Mouse (Mus musculus) embryonic facial prominence, embryonic 10.5 days (tissue): ENCODE measurements around the gene Acap1. TPM values are rescaled to one million over a fixed set of nuclear protein-coding genes. Genes with fewer than 3 reads are reported as not detected.

Source experiments
- DNase-seq: peaks from one replicate; pipeline ENCODE4 v3.0.0-alpha.2; 2017; ENCODE audit warnings: low spot score
- H3K27ac ChIP-seq: fragments of 300-500 bp; sonication (generic); replicated peaks from 2 replicates; pipeline ENCODE4 v1.5.1; 2016; ENCODE audit warnings: mild to moderate bottlenecking
- H3K27me3 ChIP-seq: fragments of 300-500 bp; sonication (generic); replicated peaks from 2 replicates; pipeline ENCODE4 v1.6.1; 2016; ENCODE audit warnings: low read depth, mild to moderate bottlenecking; ENCODE audit not compliant: poor library complexity, severe bottlenecking
- H3K36me3 ChIP-seq: fragments of 300-500 bp; sonication (generic); replicated peaks from 2 replicates; pipeline ENCODE4 v1.6.1; 2016; ENCODE audit warnings: mild to moderate bottlenecking, moderate library complexity
- H3K4me1 ChIP-seq: fragments of 300-500 bp; sonication (generic); 2 replicates; pipeline ENCODE4 v1.6.1; 2016
- H3K4me3 ChIP-seq: fragments of 300-500 bp; sonication (generic); 2 replicates; pipeline ENCODE4 v1.5.1; 2016; ENCODE audit warnings: mild to moderate bottlenecking, moderate library complexity
- H3K9me3 ChIP-seq: fragments of 300-500 bp; sonication (generic); 2 replicates; pipeline ENCODE4 v1.6.1; 2016; ENCODE audit warnings: mild to moderate bottlenecking
- WGBS: fragments of 180-500 bp; shearing (Covaris S2); methylation state at CpG from one replicate; pipeline ENCODE4 v1.1.7; 2016; 5-methylcytosine and 5-hydroxymethylcytosine counted together
- polyA plus RNA-seq: library from polyadenylated mRNA; unstranded; fragments of >200 nt; fragmentation: Nextera tagmentation; extraction: Ambion mirVana; gene quantifications from 2 replicates; pipeline ENCODE4 v1.2.1, GENCODE M21; 2016

Gene Acap1
- polyA plus RNA-seq, 1 experiment from 2014 or later, result 1.5 TPM

DNA sequence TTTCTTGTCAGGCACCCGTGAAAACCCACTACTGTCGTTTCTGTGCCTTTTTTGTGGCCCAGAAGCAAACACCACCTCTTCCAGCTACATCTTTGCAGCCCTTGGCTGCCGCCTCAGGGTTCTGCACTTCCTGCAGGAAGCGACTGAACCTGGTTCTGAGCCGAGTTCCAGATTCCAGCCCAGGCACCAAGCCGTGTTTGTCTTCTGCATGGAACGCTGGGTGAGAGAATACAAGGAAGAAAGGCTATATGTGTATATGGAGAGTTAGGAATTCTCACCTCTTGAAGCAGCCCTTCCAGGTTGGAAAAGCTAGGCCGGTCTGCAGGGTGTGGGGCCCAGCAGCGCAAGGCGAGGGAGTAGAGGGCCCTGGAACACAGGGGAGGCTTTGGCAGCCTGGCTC lies 40.7 kb downstream of the Acap1 start:
- no peak for DNase-seq
- H3K27ac ChIP-seq, result peak overlapping the region; percentile 52; the same call in 1 of the 2 replicates
- peaks cover 35% of the 10 kb centered on the region for H3K36me3 ChIP-seq
- 86% methylated on average over 10 of the region's 10 CpGs for WGBS
- peaks cover 27% of the 10 kb centered on the region for H3K4me1 ChIP-seq
- no peak overlapping the region for H3K4me3 ChIP-seq
- H3K27me3 ChIP-seq, result peaks cover 39% of the 10 kb centered on the region
- H3K9me3 ChIP-seq, result no peaks in the 10 kb centered on the region

DNA sequence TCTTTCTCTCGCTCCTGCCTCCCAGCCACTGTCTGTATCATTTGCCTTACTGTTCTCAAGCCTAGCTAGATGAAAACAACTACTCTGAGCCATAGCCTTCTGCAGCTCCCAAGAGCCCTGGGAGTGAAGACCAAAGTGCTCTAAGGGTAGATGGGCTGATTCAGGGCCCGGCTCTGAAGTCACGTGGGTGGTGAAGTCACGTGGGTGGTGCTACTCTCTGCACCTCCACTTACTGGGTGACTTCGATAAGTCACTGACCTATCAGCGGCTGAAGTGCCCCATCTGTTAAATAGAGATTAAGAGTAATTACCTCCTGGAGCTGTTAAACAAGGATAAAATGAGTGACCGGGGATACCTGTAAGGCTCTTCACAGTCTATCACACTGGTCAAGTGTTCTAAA lies 41.3 kb downstream of the Acap1 start:
- H3K27me3 ChIP-seq, result peaks cover 32% of the 10 kb centered on the region
- H3K4me3 ChIP-seq, result 0 out of 2 replicates have a peak overlapping the region, but pooled peaks have one; percentile 14
- peaks cover 42% of the 10 kb centered on the region for H3K36me3 ChIP-seq
- 77% methylated on average over 7 of the region's 7 CpGs for WGBS
- no peaks in the 10 kb centered on the region for H3K9me3 ChIP-seq
- H3K4me1 ChIP-seq, result peaks cover 27% of the 10 kb centered on the region
- DNase-seq, result no peak
- H3K27ac ChIP-seq, result 0 out of 2 replicates have a peak overlapping the region, but pooled peaks have one; percentile 41

DNA sequence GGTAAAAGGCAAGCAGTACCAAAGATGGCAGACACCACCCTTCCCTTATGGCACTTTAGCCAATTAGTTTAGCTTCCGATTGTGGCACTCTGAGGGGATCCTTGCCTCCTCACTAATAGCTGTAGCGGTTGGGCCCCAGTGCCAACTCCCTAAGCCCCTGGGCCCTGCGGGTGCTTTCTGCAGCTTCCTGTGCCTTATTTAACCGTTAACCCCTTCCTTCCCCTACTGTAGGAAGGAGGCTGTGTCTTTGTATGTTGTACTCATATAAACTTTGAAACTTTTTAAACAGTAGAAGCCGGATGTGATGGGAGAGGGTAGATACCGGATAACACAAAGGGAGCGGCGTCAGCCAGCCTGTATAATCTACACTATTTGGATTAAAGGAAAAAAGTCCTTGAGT lies 44.6 kb downstream of the Acap1 start:
- no peak overlapping the region for H3K27ac ChIP-seq
- DNase-seq, result no peak
- peaks cover 57% of the 10 kb centered on the region for H3K36me3 ChIP-seq
- H3K9me3 ChIP-seq, result no peaks in the 10 kb centered on the region
- H3K4me3 ChIP-seq, result no peak overlapping the region
- peaks cover 47% of the 10 kb centered on the region for H3K4me1 ChIP-seq
- WGBS, result 79% methylated on average over 8 of the region's 8 CpGs
- H3K27me3 ChIP-seq, result 0 out of 2 replicates have a peak, but pooled peaks cover under 1% of the 10 kb centered on the region

DNA sequence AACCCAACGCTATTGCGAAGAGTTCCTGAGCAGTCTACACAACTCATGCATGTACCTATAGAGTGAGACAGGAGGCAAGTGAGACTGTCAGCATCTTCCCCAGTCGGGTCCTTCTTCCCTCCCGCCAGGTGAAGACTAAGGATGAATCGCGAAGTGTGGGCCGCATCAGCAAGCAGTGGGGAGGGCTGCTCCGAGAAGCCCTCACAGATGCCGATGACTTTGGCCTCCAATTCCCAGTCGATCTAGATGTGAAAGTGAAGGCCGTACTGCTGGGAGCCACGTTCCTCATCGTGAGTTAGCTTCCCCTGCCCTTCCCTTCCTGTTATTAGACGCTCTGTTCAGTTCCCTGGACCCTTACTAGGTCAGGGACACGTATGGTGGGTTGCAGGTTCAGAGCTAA lies 45.5 kb downstream of the Acap1 start:
- Histone ChIP-seq H3K27ac (no peak overlapping the region), H3K36me3 (peaks cover 57% of the 10 kb centered on the region), H3K27me3 (no peaks in the 10 kb centered on the region), H3K4me1 (peaks cover 46% of the 10 kb centered on the region), H3K4me3 (no peak overlapping the region), H3K9me3 (no peaks in the 10 kb centered on the region)
- DNase-seq, result no peak
- WGBS, result 93% methylated on average over 15 of the region's 15 CpGs

DNA sequence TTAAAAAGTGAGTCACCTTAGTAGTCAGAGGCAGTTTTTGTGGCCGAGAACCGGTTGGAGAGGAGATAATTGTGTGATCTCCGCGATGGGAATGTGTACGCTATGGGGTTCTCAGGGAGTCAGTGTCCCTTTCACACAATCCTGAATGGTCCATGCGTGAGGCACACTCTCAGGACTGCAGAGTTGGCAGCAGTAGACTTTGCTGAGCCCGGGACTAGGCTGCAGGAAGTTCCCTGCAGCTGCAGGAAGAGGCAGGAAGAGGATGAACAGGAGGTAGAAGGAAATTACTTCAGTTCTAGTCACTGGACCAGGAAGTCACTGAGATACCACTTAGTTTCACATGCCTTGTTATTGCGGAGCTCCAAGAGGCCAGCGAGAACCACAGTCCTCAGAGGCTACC lies 46.2 kb downstream of the Acap1 start:
- H3K27ac ChIP-seq, result no peak overlapping the region
- H3K36me3 ChIP-seq, result peaks cover 57% of the 10 kb centered on the region
- WGBS, result 93% methylated on average over 9 of the region's 9 CpGs
- no peak for DNase-seq
- no peaks in the 10 kb centered on the region for H3K27me3 ChIP-seq
- no peaks in the 10 kb centered on the region for H3K9me3 ChIP-seq
- H3K4me1 ChIP-seq, result peaks cover 46% of the 10 kb centered on the region
- peak overlapping the region; percentile 21; the same call in 1 of the 2 replicates for H3K4me3 ChIP-seq

DNA sequence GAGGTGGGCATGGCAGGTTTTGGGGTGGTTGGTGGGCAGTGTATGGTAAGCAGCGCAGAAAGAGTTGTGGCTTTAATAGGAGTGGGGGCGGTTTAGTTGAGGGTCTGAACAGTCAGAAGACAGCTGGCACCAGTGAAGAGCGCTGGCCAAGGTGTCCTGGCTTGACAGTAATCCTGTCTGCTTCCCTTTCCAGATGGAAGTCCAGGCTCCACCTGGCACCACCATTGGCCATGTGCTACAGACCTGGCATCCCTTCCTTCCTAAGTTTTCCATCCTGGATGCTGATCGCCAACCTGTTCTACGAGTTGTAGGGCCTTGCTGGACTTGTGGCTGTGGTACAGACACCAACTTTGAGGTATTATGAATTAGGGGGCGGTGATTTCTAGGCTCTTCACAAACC lies 47.3 kb downstream of the Acap1 start:
- H3K4me1 ChIP-seq, result peaks cover 39% of the 10 kb centered on the region
- H3K27ac ChIP-seq, result peak overlapping the region; percentile 94; the same call in 1 of the 2 replicates
- no peaks in the 10 kb centered on the region for H3K27me3 ChIP-seq
- DNase-seq, result no peak
- peak overlapping the region; percentile 79 for H3K4me3 ChIP-seq
- WGBS, result 92% methylated on average over 6 of the region's 6 CpGs
- peaks cover 55% of the 10 kb centered on the region for H3K36me3 ChIP-seq
- H3K9me3 ChIP-seq, result no peaks in the 10 kb centered on the region

DNA sequence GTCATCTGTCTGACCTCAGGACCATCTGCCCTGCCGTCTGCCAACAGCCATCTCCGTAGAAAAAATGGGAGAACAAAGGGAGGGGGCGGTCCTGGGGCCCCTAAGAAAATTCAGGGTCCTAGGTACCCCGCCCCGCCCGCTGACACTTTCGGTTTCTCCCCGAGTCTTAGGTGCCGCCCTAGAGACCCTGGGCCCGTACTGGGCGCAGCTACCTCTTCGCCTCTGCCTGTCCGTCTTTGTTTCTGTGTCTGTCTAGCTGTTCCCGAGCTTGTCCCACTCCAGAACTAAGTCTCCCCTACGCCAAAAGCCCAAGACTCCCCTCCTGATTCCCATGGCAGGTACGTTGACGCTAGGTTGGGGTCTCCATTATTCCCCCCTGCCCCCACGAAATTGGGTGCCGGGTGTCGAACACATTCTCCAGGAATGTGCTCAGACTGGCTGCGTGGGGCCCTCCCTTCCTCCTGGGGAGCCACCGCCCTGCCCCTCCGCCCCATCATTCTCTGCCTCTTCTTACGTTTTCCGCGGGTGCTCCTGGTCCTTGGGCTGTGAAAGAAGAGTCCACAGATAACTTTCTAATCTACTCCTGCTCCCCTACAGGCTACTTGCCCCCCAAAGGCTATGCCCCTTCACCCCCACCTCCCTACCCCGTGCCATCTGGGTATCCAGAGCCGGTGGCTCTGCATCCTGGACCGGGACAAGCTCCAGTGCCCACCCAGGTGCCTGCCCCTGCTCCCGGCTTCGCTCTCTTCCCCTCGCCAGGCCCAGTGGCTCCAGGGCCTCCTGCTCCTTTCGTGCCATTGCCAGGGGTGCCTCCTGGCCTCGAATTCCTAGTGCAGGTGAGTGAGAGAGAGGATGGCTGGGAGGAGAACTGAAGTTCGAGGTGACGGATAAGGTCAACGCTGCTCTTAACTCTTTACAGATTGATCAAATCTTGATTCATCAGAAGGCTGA lies 48.3 kb downstream of the Acap1 start:
- no peaks in the 10 kb centered on the region for H3K27me3 ChIP-seq
- H3K36me3 ChIP-seq, result peaks cover 45% of the 10 kb centered on the region
- peak overlapping the region; percentile 79 for H3K4me3 ChIP-seq
- 12% methylated on average over 37 of the region's 37 CpGs for WGBS
- H3K27ac ChIP-seq, result peak overlapping the region; percentile 94
- peak; percentile 61 for DNase-seq
- peaks cover 38% of the 10 kb centered on the region for H3K4me1 ChIP-seq
- H3K9me3 ChIP-seq, result no peaks in the 10 kb centered on the region

DNA sequence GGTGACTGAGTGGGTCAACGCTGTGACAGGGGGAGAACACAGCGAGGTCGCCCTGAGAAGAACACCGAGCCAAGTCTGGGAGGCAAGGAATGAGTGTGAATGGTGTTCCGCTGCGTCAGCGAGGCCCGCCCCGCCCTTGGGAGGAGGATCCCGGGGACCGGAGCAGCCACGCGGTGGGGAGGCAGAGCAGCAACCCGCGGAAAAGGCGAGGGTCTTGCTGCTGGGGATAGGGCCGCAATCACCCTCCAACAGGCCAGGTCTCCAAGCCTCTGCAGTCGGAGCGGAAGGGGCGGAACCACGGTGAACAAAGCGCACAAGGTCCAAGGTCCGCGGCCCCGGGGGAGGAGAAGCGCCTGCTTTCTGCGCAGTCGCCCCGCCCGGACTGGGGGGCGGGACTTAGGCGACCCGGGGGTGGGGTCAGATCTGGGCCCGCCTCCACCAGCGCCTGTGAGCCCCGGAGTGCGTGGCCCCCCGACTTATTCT lies 49.1 kb downstream of the Acap1 start, which contains the start of gene Plscr3:
Plscr3 (plus strand) TSS at position 179 of the 483 bp plus-strand sequence.
- peak within 1 kb of the TSS; percentile 94 for H3K27ac ChIP-seq
- no peaks in the 10 kb centered on the region for H3K27me3 ChIP-seq
- H3K4me1 ChIP-seq, result peaks cover 38% of the 10 kb centered on the region
- peak within 1 kb of the TSS; percentile 79 for H3K4me3 ChIP-seq
- peak; percentile 97 for DNase-seq
- peaks cover 37% of the 10 kb centered on the region for H3K36me3 ChIP-seq
- under 1% methylated on average over 38 of the region's 38 CpGs for WGBS
- H3K9me3 ChIP-seq, result no peaks in the 10 kb centered on the region

DNA sequence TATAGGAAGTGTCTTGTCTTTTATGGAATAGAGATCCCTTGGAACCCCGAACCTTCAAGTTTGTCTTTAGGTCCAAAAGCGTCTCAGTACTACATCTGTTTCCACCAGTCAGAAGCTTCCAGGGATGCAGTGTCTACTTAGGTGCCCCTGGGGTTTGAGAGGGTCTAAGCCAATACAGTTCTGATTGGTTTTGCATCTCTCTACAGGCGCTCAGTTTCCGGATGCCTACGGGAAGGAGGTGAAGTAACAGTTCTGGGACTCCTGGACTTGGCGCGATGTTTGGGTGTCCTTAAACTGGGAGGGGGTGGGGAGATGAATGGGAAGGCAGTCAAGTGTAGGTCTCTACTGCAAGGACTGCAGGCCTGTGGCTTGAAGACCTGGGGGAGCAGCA lies 56.6 kb downstream of the Acap1 start:
- Histone ChIP-seq H3K27ac (peak overlapping the region; percentile 90), H3K36me3 (peaks cover 3% of the 10 kb centered on the region), H3K4me1 (peaks cover 55% of the 10 kb centered on the region), H3K9me3 (no peaks in the 10 kb centered on the region), H3K27me3 (peaks cover 33% of the 10 kb centered on the region), H3K4me3 (peak overlapping the region; percentile 88)
- no peak for DNase-seq
- under 1% methylated on average over 7 of the region's 7 CpGs for WGBS

DNA sequence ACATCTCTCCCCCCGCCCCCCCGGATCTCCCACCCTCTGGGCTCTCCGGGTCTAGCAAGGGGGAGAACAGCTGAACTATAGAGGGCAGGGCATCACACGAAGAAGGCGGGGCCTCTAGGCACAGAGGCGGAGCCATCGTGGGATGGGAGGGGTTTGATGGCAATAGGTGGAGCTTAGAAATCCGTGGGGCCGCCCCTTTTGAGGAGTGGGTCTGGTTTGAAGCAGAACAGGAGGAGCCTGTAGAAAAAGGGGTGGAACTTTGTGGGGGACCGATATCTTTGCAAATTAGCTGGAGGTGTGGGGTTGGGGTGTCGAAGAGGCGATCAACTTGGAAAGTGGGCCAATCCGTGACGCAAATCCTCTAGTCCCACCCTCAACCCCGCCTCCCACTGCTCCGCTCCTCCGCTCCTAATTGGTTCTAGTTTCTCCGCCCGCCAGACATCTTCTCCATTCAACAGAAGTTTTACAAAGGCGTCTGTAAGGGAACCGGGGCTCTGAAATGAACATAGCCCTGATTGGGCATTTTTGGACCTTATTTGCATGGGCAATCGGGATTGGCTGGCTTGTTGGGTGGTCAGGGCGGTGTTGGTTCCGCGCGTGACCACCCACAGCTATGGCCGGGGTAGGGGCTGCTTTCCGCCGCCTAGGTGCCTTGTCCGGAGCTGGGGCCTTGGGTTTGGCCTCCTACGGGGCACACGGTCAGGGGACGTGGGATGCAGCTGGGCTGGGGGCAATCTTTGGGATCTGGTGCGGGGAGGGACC lies 57.2 kb downstream of the Acap1 start, which contains the start of gene Tmem256:
Tmem256 (plus strand) TSS at position 563 of the 762 bp plus-strand sequence.
- peaks cover 9% of the 10 kb centered on the region for H3K36me3 ChIP-seq
- DNase-seq, result peak; percentile 96
- peak within 1 kb of the TSS; percentile 88 for H3K4me3 ChIP-seq
- peaks cover 58% of the 10 kb centered on the region for H3K4me1 ChIP-seq
- peak within 1 kb of the TSS; percentile 90 for H3K27ac ChIP-seq
- H3K27me3 ChIP-seq, result peaks cover 38% of the 10 kb centered on the region
- WGBS, result 1% methylated on average over 34 of the region's 34 CpGs
- no peaks in the 10 kb centered on the region for H3K9me3 ChIP-seq

DNA sequence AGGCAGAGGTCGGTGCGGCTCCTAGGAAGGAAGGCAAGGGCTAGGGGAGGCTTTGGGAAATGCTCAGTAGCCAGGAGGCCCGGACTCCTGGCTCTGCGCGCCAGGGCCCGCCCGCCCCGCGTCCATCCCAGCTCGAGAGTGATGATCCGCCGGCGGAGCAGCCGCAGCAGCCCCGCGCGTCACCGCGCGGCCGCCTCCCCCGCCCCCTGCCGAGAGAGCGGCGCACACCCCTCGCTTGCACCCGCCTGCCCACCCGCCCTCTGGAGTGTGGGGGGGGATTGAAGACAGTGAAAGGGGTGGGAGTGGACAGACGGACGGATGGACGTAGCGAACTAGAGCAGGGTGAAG lies 57.8 kb downstream of the Acap1 start, which contains the start of gene Nlgn2:
Nlgn2 (minus strand) TSS at position 181 of the 348 bp plus-strand sequence.
- WGBS, result under 1% methylated on average over 32 of the region's 32 CpGs
- no peak for DNase-seq
- Histone ChIP-seq H3K27ac (peak within 1 kb of the TSS; percentile 90), H3K4me1 (peaks cover 58% of the 10 kb centered on the region), H3K4me3 (peak within 1 kb of the TSS; percentile 88), H3K27me3 (peaks cover 44% of the 10 kb centered on the region), H3K9me3 (no peaks in the 10 kb centered on the region), H3K36me3 (peaks cover 15% of the 10 kb centered on the region)
